Mouse (Mus musculus) T-cell, adult 66 days (primary cell): ENCODE measurements around the gene Sprr1a. TPM values are rescaled to one million over a fixed set of nuclear protein-coding genes. Genes with fewer than 3 reads are reported as not detected.

Source experiments
- total RNA-seq, 2 experiments: library from RNA; stranded (reverse); gene quantifications; 3 replicates in 1 of 2; 4 replicates in 1 of 2; pipeline ENCODE4 v1.2.4; 2023

Gene Sprr1a
- not detected for total RNA-seq

DNA sequence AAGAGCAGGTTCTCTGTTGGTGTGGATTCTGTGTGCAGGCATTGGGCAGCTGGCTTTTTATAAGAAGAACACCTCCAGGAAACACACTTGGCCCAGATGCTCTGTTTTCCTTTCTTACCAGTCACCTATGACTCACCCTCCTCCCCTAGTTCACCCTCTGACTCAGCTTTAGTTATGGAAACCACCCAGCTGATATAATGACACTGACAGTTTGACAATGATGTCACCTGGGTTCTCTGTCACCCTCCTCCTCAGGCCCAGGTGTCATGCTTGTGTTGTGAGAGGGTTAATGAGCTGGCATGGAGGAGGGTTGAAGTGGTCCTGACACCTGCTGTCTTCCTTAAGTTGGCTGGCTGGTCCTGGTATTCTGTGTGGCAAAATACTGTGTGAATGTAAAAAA, at the start of gene Sprr1a:
Sprr1a (minus strand) TSS at position 33 of the 400 bp plus-strand sequence.

GRCm38 (mm10) chr3:92534411-92534810, 48.7 kb upstream of the Sprr1a start, which contains the start of gene 2310046K23Rik:
Gene 2310046K23Rik (minus strand): TSS chr3:92534511.

DNA sequence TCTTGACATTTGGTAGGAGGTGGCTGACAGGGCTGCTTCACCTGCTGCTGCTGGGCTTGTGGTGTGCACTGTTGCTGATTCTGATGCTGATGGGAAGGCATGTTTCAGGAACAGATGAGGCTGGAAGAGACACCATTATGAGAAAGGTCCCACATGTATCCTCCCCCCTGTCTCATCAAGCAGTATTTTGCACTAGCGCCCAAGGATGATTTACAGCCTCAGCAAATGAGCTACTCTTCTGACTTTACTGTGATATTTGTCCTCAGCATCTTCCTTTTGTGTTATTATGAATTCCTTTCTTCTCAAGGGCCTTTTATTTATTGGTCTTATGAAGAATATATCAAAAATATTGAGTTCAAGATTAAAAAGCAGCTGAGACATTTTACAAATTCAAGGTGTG, 14.7 kb upstream of the Sprr1a start, which contains the start of gene Sprr4:
Sprr4 (minus strand) TSS at position 101 of the 400 bp plus-strand sequence.

DNA sequence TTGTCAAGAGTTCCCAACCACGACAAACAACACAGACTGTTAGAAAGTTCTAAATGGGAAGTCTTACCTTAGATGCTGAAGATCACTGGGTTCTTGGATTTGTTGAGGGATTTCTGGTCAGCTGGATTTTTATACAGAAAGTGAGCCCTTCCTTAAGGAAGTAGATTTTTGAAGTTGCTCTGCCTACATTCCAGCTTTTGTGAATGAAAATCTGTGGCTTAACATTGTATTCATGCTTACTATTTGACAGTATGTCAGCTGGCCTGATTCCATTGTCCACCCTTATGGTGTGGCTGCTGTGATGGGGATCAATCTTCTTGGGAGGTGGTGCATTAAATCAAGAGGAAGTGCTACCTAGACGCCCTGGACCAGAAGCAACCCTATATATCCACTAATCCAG, 27.1 kb downstream of the Sprr1a start, which contains the start of gene Sprr3:
Sprr3 (minus strand) TSS at position 101 of the 400 bp plus-strand sequence.

GRCm38 (mm10) chr3:92438689-92439088, 47.0 kb downstream of the Sprr1a start, which contains the start of gene Sprr1b:
Gene Sprr1b (minus strand): TSS chr3:92438789.

Other genes with a start within 250 kb of the Sprr1a start
- gene Sprr2a3, start 200.5 kb downstream of the Sprr1a start, total RNA-seq, result not detected
- gene Sprr2b, start 169.3 kb downstream of the Sprr1a start, total RNA-seq, result not detected
- gene Sprr2d, start 146.8 kb downstream of the Sprr1a start, total RNA-seq, result not detected
- not detected for gene Sprr2e, start 133.8 kb downstream of the Sprr1a start, total RNA-seq
- not detected for gene Sprr2f, start 120.7 kb downstream of the Sprr1a start, total RNA-seq
- not detected for gene Sprr2h, start 100.2 kb downstream of the Sprr1a start, total RNA-seq
- gene Sprr2i, start 77.9 kb downstream of the Sprr1a start, total RNA-seq, result not detected
- not detected for gene Sprr2j-ps, start 67.8 kb downstream of the Sprr1a start, total RNA-seq
- gene Gm9774, start 56.5 kb downstream of the Sprr1a start, total RNA-seq, result under 1 TPM in 1 of 2 experiments, not detected in 1; 0.90 TPM
- not detected for gene Sprr2k, start 53.3 kb downstream of the Sprr1a start, total RNA-seq
- not detected for gene Sprr1b, start 47.1 kb downstream of the Sprr1a start, total RNA-seq
- not detected for gene Sprr3, start 27.2 kb downstream of the Sprr1a start, total RNA-seq
- gene Sprr4, start 14.6 kb upstream of the Sprr1a start, total RNA-seq, result not detected
- not detected for gene 2310046K23Rik, start 48.6 kb upstream of the Sprr1a start, total RNA-seq
- gene Ivl, start 87.8 kb upstream of the Sprr1a start, total RNA-seq, result not detected
- gene Smcp, start 103.1 kb upstream of the Sprr1a start, total RNA-seq, result not detected
- gene 2210017I01Rik, start 121.6 kb upstream of the Sprr1a start, total RNA-seq, result not detected
- not detected for gene Lce6a, start 135.8 kb upstream of the Sprr1a start, total RNA-seq
- gene Lce1a1, start 162.4 kb upstream of the Sprr1a start, total RNA-seq, result not detected
- not detected for gene Lce1b, start 171.0 kb upstream of the Sprr1a start, total RNA-seq
- not detected for gene Lce1a2, start 184.4 kb upstream of the Sprr1a start, total RNA-seq
- not detected for gene Lce1c, start 193.4 kb upstream of the Sprr1a start, total RNA-seq
- not detected for gene Lce1d, start 201.3 kb upstream of the Sprr1a start, total RNA-seq
- gene Lce1e, start 223.2 kb upstream of the Sprr1a start, total RNA-seq, result not detected
- gene Lce1f, start 234.5 kb upstream of the Sprr1a start, total RNA-seq, result not detected